Mouse (Mus musculus): ENCODE results near the gene Cyp2w1. TPM values are rescaled to one million over a fixed set of nuclear protein-coding genes. Genes with fewer than 3 reads are reported as not detected.

Cyp2w1 gene
- polyA plus RNA-seq, 1 experiment from 2014 or later: not detected

- H3K27ac ChIP-seq (ENCODE audit: poor library complexity, severe bottlenecking): no peak overlapping the region
- H3K4me1 ChIP-seq (replicated peaks): peaks cover 13% of the 10 kb centered on the region
- 71% methylated on average over 6 of the region's 6 CpGs for WGBS
- no peak overlapping the region for H3K4me2 ChIP-seq
- no peak overlapping the region for H3K4me3 ChIP-seq
- ATAC-seq (ENCODE audit: insufficient number of reproducible peaks, low FRiP score): no peak
- no peak overlapping the region for H3K9ac ChIP-seq
- peaks cover 68% of the 10 kb centered on the region for H3K27me3 ChIP-seq (replicated peaks)
- H3K9me3 ChIP-seq (replicated peaks): no peaks in the 10 kb centered on the region
- no peaks in the 10 kb centered on the region for H3K36me3 ChIP-seq
These were observed 2.7 kb upstream of the Cyp2w1 start for GRCm38 (mm10) chr5:139349713-139350112.

- Histone ChIP-seq H3K27ac (ENCODE audit: poor library complexity, severe bottlenecking) (no peak within 1 kb of the TSS), H3K9ac (0 out of 2 replicates have a peak within 1 kb of the TSS, but pooled peaks have one; percentile 35), H3K9me3 (replicated peaks) (no peaks in the 10 kb centered on the region), H3K36me3 (no peaks in the 10 kb centered on the region), H3K4me3 (no peak within 1 kb of the TSS), H3K4me2 (no peak within 1 kb of the TSS), H3K4me1 (replicated peaks) (peaks cover 8% of the 10 kb centered on the region), H3K27me3 (replicated peaks) (peaks cover 76% of the 10 kb centered on the region)
- 49% methylated on average over 5 of the region's 5 CpGs for WGBS
- ATAC-seq (ENCODE audit: insufficient number of reproducible peaks, low FRiP score): no peak
These were observed 1.3 kb upstream of the Cyp2w1 start, which contains the start of gene Cox19 for GRCm38 (mm10) chr5:139351134-139351533. Gene Cox19, minus strand, starts transcription at chr5:139351418.

GRCm38 (mm10) chr5:139351628-139352027 is 789 bp upstream of the Cyp2w1 start:
- Histone ChIP-seq H3K4me3 (no peak overlapping the region), H3K4me1 (replicated peaks) (peaks cover 8% of the 10 kb centered on the region), H3K27ac (ENCODE audit: poor library complexity, severe bottlenecking) (no peak overlapping the region), H3K9me3 (replicated peaks) (no peaks in the 10 kb centered on the region), H3K36me3 (no peaks in the 10 kb centered on the region), H3K27me3 (replicated peaks) (peaks cover 76% of the 10 kb centered on the region), H3K9ac (0 out of 2 replicates have a peak overlapping the region, but pooled peaks have one; percentile 35), H3K4me2 (no peak overlapping the region)
- no peak for ATAC-seq (ENCODE audit: insufficient number of reproducible peaks, low FRiP score)
- 23% methylated on average over 8 of the region's 8 CpGs for WGBS

GRCm38 (mm10) chr5:139353496-139353895 is 1.1 kb downstream of the Cyp2w1 start:
- peaks cover 65% of the 10 kb centered on the region for H3K27me3 ChIP-seq (replicated peaks)

GRCm38 (mm10) chr5:139353946-139354345 is 1.5 kb downstream of the Cyp2w1 start:
- H3K27me3 ChIP-seq (replicated peaks): peaks cover 61% of the 10 kb centered on the region
- H3K27ac ChIP-seq (ENCODE audit: poor library complexity, severe bottlenecking): no peak overlapping the region
- H3K4me2 ChIP-seq: no peak overlapping the region
- H3K36me3 ChIP-seq: no peaks in the 10 kb centered on the region
- no peak overlapping the region for H3K9ac ChIP-seq
- H3K4me1 ChIP-seq (replicated peaks): peaks cover 19% of the 10 kb centered on the region
- no peaks in the 10 kb centered on the region for H3K9me3 ChIP-seq (replicated peaks)
- ATAC-seq (ENCODE audit: insufficient number of reproducible peaks, low FRiP score): no peak
- H3K4me3 ChIP-seq: no peak overlapping the region
- 83% methylated on average over 11 of the region's 11 CpGs for WGBS

More at GRCm38 (mm10) chr5:139353496-139353895, 1.1 kb downstream of the Cyp2w1 start:
- Histone ChIP-seq H3K4me1 (replicated peaks) (peaks cover 15% of the 10 kb centered on the region), H3K9ac (no peak overlapping the region), H3K9me3 (replicated peaks) (no peaks in the 10 kb centered on the region), H3K36me3 (no peaks in the 10 kb centered on the region), H3K4me3 (no peak overlapping the region), H3K4me2 (no peak overlapping the region), H3K27ac (ENCODE audit: poor library complexity, severe bottlenecking) (no peak overlapping the region)
- 56% methylated on average over 10 of the region's 10 CpGs for WGBS
- ATAC-seq (ENCODE audit: insufficient number of reproducible peaks, low FRiP score): no peak

- Histone ChIP-seq H3K9ac (no peak overlapping the region), H3K27ac (ENCODE audit: poor library complexity, severe bottlenecking) (no peak overlapping the region), H3K4me2 (no peak overlapping the region), H3K9me3 (replicated peaks) (no peaks in the 10 kb centered on the region), H3K4me1 (replicated peaks) (peaks cover 19% of the 10 kb centered on the region), H3K27me3 (replicated peaks) (peaks cover 53% of the 10 kb centered on the region), H3K36me3 (no peaks in the 10 kb centered on the region), H3K4me3 (no peak overlapping the region)
- 33% methylated on average over 19 of the region's 19 CpGs for WGBS
- ATAC-seq (ENCODE audit: insufficient number of reproducible peaks, low FRiP score): 0 out of 2 replicates have a peak, but pooled peaks have one; percentile 12
These were observed 2.9 kb downstream of the Cyp2w1 start for GRCm38 (mm10) chr5:139355235-139355772.

GRCm38 (mm10) chr5:139358653-139359052 is 6.2 kb downstream of the Cyp2w1 start:
- 0 out of 2 replicates have a peak, but pooled peaks have one; percentile 20 for ATAC-seq (ENCODE audit: insufficient number of reproducible peaks, low FRiP score)
- Histone ChIP-seq H3K27ac (ENCODE audit: poor library complexity, severe bottlenecking) (no peak overlapping the region), H3K9ac (no peak overlapping the region), H3K4me1 (replicated peaks) (peaks cover 11% of the 10 kb centered on the region; the same call in 1 of the 2 replicates), H3K4me2 (no peak overlapping the region), H3K27me3 (replicated peaks) (peaks cover 23% of the 10 kb centered on the region), H3K36me3 (no peaks in the 10 kb centered on the region), H3K4me3 (no peak overlapping the region), H3K9me3 (replicated peaks) (no peaks in the 10 kb centered on the region)
- 38% methylated on average over 2 of the region's 2 CpGs for WGBS

GRCm38 (mm10) chr5:139359244-139359643 is 6.8 kb downstream of the Cyp2w1 start:
- H3K9ac ChIP-seq: no peak overlapping the region
- peaks cover 18% of the 10 kb centered on the region for H3K27me3 ChIP-seq (replicated peaks)
- 82% methylated on average over 5 of the region's 5 CpGs for WGBS
- H3K4me1 ChIP-seq (replicated peaks): peaks cover 14% of the 10 kb centered on the region
- no peak overlapping the region for H3K4me2 ChIP-seq
- no peaks in the 10 kb centered on the region for H3K36me3 ChIP-seq
- no peak overlapping the region for H3K4me3 ChIP-seq
- no peak overlapping the region for H3K27ac ChIP-seq (ENCODE audit: poor library complexity, severe bottlenecking)
- H3K9me3 ChIP-seq (replicated peaks): no peaks in the 10 kb centered on the region
- ATAC-seq (ENCODE audit: insufficient number of reproducible peaks, low FRiP score): no peak

GRCm38 (mm10) chr5:139363858-139364257 is 11.4 kb downstream of the Cyp2w1 start:
- Histone ChIP-seq H3K9ac (no peak overlapping the region), H3K27ac (ENCODE audit: poor library complexity, severe bottlenecking) (no peak overlapping the region), H3K4me2 (no peak overlapping the region), H3K27me3 (replicated peaks) (no peaks in the 10 kb centered on the region; the same call in 1 of the 2 replicates), H3K9me3 (replicated peaks) (no peaks in the 10 kb centered on the region), H3K4me3 (no peak overlapping the region), H3K4me1 (replicated peaks) (peaks cover 16% of the 10 kb centered on the region), H3K36me3 (no peaks in the 10 kb centered on the region)
- no peak for ATAC-seq (ENCODE audit: insufficient number of reproducible peaks, low FRiP score)
- WGBS: 60% methylated on average over 7 of the region's 7 CpGs

- peak; percentile 49 for ATAC-seq (ENCODE audit: insufficient number of reproducible peaks, low FRiP score)
- peak overlapping the region; percentile 17; the same call in 1 of the 2 replicates for H3K4me2 ChIP-seq
- H3K9ac ChIP-seq: peak overlapping the region; percentile 46; the same call in 1 of the 2 replicates
- 0 out of 2 replicates have a peak overlapping the region, but pooled peaks have one; percentile 26 for H3K27ac ChIP-seq (ENCODE audit: poor library complexity, severe bottlenecking)
- 25% methylated on average over 12 of the region's 12 CpGs for WGBS
- no peaks in the 10 kb centered on the region; the same call in 1 of the 2 replicates for H3K27me3 ChIP-seq (replicated peaks)
- H3K4me1 ChIP-seq (replicated peaks): peaks cover 16% of the 10 kb centered on the region
- H3K4me3 ChIP-seq: no peak overlapping the region
- no peaks in the 10 kb centered on the region for H3K36me3 ChIP-seq
- no peaks in the 10 kb centered on the region for H3K9me3 ChIP-seq (replicated peaks)
These were observed 12.0 kb downstream of the Cyp2w1 start for GRCm38 (mm10) chr5:139364260-139364910.

- Histone ChIP-seq H3K4me1 (replicated peaks) (peaks cover 22% of the 10 kb centered on the region), H3K4me2 (no peak overlapping the region), H3K9me3 (replicated peaks) (no peaks in the 10 kb centered on the region), H3K27ac (ENCODE audit: poor library complexity, severe bottlenecking) (0 out of 2 replicates have a peak overlapping the region, but pooled peaks have one; percentile 26), H3K4me3 (no peak overlapping the region), H3K9ac (peak overlapping the region; percentile 46; the same call in 1 of the 2 replicates), H3K36me3 (no peaks in the 10 kb centered on the region), H3K27me3 (replicated peaks) (no peaks in the 10 kb centered on the region; the same call in 1 of the 2 replicates)
- WGBS: 45% methylated on average over 5 of the region's 5 CpGs
- no peak for ATAC-seq (ENCODE audit: insufficient number of reproducible peaks, low FRiP score)
These were observed 12.6 kb downstream of the Cyp2w1 start for GRCm38 (mm10) chr5:139364911-139365571.

Data from heart, embryonic 12.5 days (tissue).